Mouse (Mus musculus): ENCODE results near the gene Primpol. TPM values are rescaled to one million over a fixed set of nuclear protein-coding genes. Genes with fewer than 3 reads are reported as not detected.

Primpol gene
- total RNA-seq (2023), result 25.4 TPM

GRCm38 (mm10) chr8:46616879-46617689 lies at the start of gene Primpol, which contains the start of gene Casp3:
Gene Primpol, minus strand, starts transcription at chr8:46617212.
Gene Casp3, plus strand, starts transcription at chr8:46617291.

GRCm38 (mm10) chr8:46551615-46552440 lies 65.2 kb downstream of the Primpol start, which contains the start of gene Cenpu:
Gene Cenpu, plus strand, starts transcription at chr8:46552028.

Other genes starting within 250 kb of the Primpol start
- gene Acsl1, start 146.2 kb downstream of the Primpol start, total RNA-seq (2023), result 13.0 TPM
- gene Cenpu, start 65.2 kb downstream of the Primpol start, total RNA-seq (2023), result 2.5 TPM
- 12.7 TPM for gene Casp3, start 79 bp upstream of the Primpol start, total RNA-seq (2023)
- 169 TPM for gene Irf2, start 122.5 kb upstream of the Primpol start, total RNA-seq (2023)

Data from CD4-positive naive resting alpha-beta T cell, adult 57 days (primary cell).